Comparison of ENCODE assay signal across 8 mouse cellular contexts in genomic region chr8:84198871-84199270, GRCm38 (mm10). TPM values are rescaled to one million over a fixed set of nuclear protein-coding genes. Genes with fewer than 3 reads are reported as not detected.
A peak's percentile ranks its signal among the peaks of the same experiment; 100 is the strongest.
DNase-seq lines count a peak whose midpoint lies in the region; ATAC-seq and TF ChIP-seq lines count a peak whose summit lies in the region.

No protein-coding gene starts in this region.

- H3K9me3 ChIP-seq in lung, postnatal 0 days (ENCODE audit: low read length) = no peaks in the 10 kb centered on the region
- no peaks in the 10 kb centered on the region for H3K9me3 ChIP-seq in forebrain, embryonic 11.5 days (ENCODE audit: control insufficient read depth, low read length)
- no peaks in the 10 kb centered on the region for H3K9me3 ChIP-seq in limb, embryonic 11.5 days (ENCODE audit: control insufficient read depth, low read length)

- H3K9ac ChIP-seq in lung, postnatal 0 days (replicated peaks; ENCODE audit: low read depth) = no peak overlapping the region
- H3K9ac ChIP-seq in forebrain, embryonic 11.5 days (ENCODE audit: low read length) = no peak overlapping the region; the same call in 1 of the 2 replicates
- no peak overlapping the region; the same call in 1 of the 2 replicates for H3K9ac ChIP-seq in limb, embryonic 11.5 days (ENCODE audit: low read length)

- peaks cover 20% of the 10 kb centered on the region for H3K4me1 ChIP-seq in lung, postnatal 0 days (ENCODE audit: insufficient read depth, low read depth, low read length)
- H3K4me1 ChIP-seq in forebrain, embryonic 11.5 days (replicated peaks; ENCODE audit: control insufficient read depth, insufficient read depth, low read length) = peaks cover 48% of the 10 kb centered on the region
- H3K4me1 ChIP-seq in limb, embryonic 11.5 days (ENCODE audit: control insufficient read depth, insufficient read depth, low read length) = peaks cover 48% of the 10 kb centered on the region
- H3K4me1 ChIP-seq in olfactory bulb, adult 2 months (ENCODE audit: control insufficient read depth, insufficient read depth, low read length) = peaks cover 56% of the 10 kb centered on the region

- peak overlapping the region; percentile 72; the same call in 1 of the 2 replicates for H3K4me2 ChIP-seq in lung, postnatal 0 days (replicated peaks; ENCODE audit: low read depth, low read length)
- H3K4me2 ChIP-seq in forebrain, embryonic 11.5 days (ENCODE audit: low read depth, low read length, severe bottlenecking) = peak overlapping the region; percentile 79
- H3K4me2 ChIP-seq in limb, embryonic 11.5 days (ENCODE audit: low read depth, severe bottlenecking) = peak overlapping the region; percentile 58

- TF ChIP-seq EP300 in lung, postnatal 0 days (IDR thresholded peaks at IDR 0.05) = no peak

- peak overlapping the region; percentile 99 for H3K27ac ChIP-seq in lung, postnatal 0 days (ENCODE audit: low read length)
- peak overlapping the region; percentile 94 for H3K27ac ChIP-seq in forebrain, embryonic 11.5 days (ENCODE audit: low read depth, low read length)
- H3K27ac ChIP-seq in limb, embryonic 11.5 days (replicated peaks; ENCODE audit: low read depth, low read length) = peak overlapping the region; percentile 96
- H3K27ac ChIP-seq in olfactory bulb, adult 2 months (ENCODE audit: insufficient read depth, low read depth, low read length) = peak overlapping the region; percentile 54

- no peak for DNase-seq in lung, postnatal 0 days (ENCODE audit: low spot score)
- DNase-seq in lung, postnatal 25 days (ENCODE audit: low spot score) = no peak
- no peak for DNase-seq in forebrain, embryonic 11.5 days (ENCODE audit: low spot score)
- no peak for DNase-seq in limb, embryonic 11.5 days (ENCODE audit: low spot score)
- no peak for DNase-seq in thymus, postnatal 14 days
- DNase-seq in gastrocnemius, postnatal 4 days (ENCODE audit: low spot score in 2 of 2) = no peak

- no peak overlapping the region for H3K4me3 ChIP-seq in lung, postnatal 0 days (ENCODE audit: low read depth, low read length)
- 0 out of 2 replicates have a peak overlapping the region, but pooled peaks have one; percentile 48 for H3K4me3 ChIP-seq in forebrain, embryonic 11.5 days (ENCODE audit: low read depth, low read length)
- H3K4me3 ChIP-seq in limb, embryonic 11.5 days (ENCODE audit: low read depth, low read length) = no peak overlapping the region
- H3K4me3 ChIP-seq in olfactory bulb, adult 2 months (ENCODE audit: insufficient read depth, low read depth, low read length) = no peak overlapping the region

- TF ChIP-seq POLR2A in olfactory bulb, adult 2 months (IDR thresholded peaks at IDR 0.05; ENCODE audit: insufficient read depth, low read depth, low read length) = no peak

- no peak for ATAC-seq in lung, postnatal 0 days
- ATAC-seq in forebrain, embryonic 11.5 days (replicated peaks; ENCODE audit: low FRiP score) = no peak; the same call in 1 of the 2 replicates
- no peak for ATAC-seq in limb, embryonic 11.5 days (ENCODE audit: insufficient number of reproducible peaks, low FRiP score, low TSS enrichment, low read depth)
- no peak for ATAC-seq in CD4-positive, CD25-positive, alpha-beta regulatory T cell, adult 4 months

- H3K27me3 ChIP-seq in lung, postnatal 0 days (replicated peaks; ENCODE audit: insufficient read depth, low read length) = no peaks in the 10 kb centered on the region
- H3K27me3 ChIP-seq in forebrain, embryonic 11.5 days (ENCODE audit: control insufficient read depth, insufficient read depth, low read length) = no peaks in the 10 kb centered on the region
- no peaks in the 10 kb centered on the region for H3K27me3 ChIP-seq in limb, embryonic 11.5 days (ENCODE audit: control insufficient read depth, insufficient read depth, low read length)

- 28% methylated on average over 4 of the region's 4 CpGs for WGBS in lung, postnatal 0 days
- WGBS in forebrain, embryonic 11.5 days = 14% methylated on average over 4 of the region's 4 CpGs
- WGBS in limb, embryonic 11.5 days = 20% methylated on average over 4 of the region's 4 CpGs
- 49% methylated on average over 4 of the region's 4 CpGs for WGBS in olfactory bulb, adult 2 months

- no peaks in the 10 kb centered on the region for H3K36me3 ChIP-seq in lung, postnatal 0 days (ENCODE audit: insufficient read depth, low read length)
- H3K36me3 ChIP-seq in forebrain, embryonic 11.5 days (ENCODE audit: control insufficient read depth, insufficient read depth, low read length) = no peaks in the 10 kb centered on the region
- 0 out of 2 replicates have a peak, but pooled peaks cover 2% of the 10 kb centered on the region for H3K36me3 ChIP-seq in limb, embryonic 11.5 days (ENCODE audit: control insufficient read depth, insufficient read depth, low read length)

- TF ChIP-seq CTCF in lung, postnatal 0 days (IDR thresholded peaks at IDR 0.05) = no peak
- no peak for TF ChIP-seq CTCF in olfactory bulb, adult 2 months (IDR thresholded peaks at IDR 0.05; ENCODE audit: insufficient read depth, low read depth, low read length)

RNA-seq across cellular contexts. Expression of gene Nanos3, which starts 13.9 kb away (rescaled TPM):
- 1.9 and 3.2 TPM in 2 replicates for polyA plus RNA-seq in lung, postnatal 0 days (2015; fragmentation: Nextera tagmentation; extraction: Ambion mirVana)
- 2.9 and 5.0 TPM in 2 replicates for polyA plus RNA-seq in forebrain, embryonic 11.5 days (2014; fragmentation: Nextera tagmentation; extraction: Ambion mirVana)
- 4.3 and 4.9 TPM in 2 replicates for polyA plus RNA-seq in limb, embryonic 11.5 days (2014; fragmentation: Nextera tagmentation; extraction: Ambion mirVana)
- polyA plus RNA-seq in olfactory bulb, adult 2 months (2012; ENCODE audit: insufficient read depth, insufficient read length, low replicate concordance, missing spikeins) = not detected in 2 replicates
- total RNA-seq in gastrocnemius, postnatal 4 days (2021) = 1 to 10 TPM; 2.5 to 3.3 TPM
- under 1 TPM in 1 of 2 experiments, not detected in 1; 0.81 TPM for polyA plus RNA-seq in CD4-positive, CD25-positive, alpha-beta regulatory T cell, adult 4 months (2017; shearing (Covaris generic))

RNA-seq across cellular contexts. Expression of gene Zswim4, which starts 38.0 kb away (rescaled TPM):
- polyA plus RNA-seq in lung, postnatal 0 days (2015; fragmentation: Nextera tagmentation; extraction: Ambion mirVana) = 7.8 and 8.4 TPM in 2 replicates
- 34.7 and 37.1 TPM in 2 replicates for polyA plus RNA-seq in forebrain, embryonic 11.5 days (2014; fragmentation: Nextera tagmentation; extraction: Ambion mirVana)
- polyA plus RNA-seq in limb, embryonic 11.5 days (2014; fragmentation: Nextera tagmentation; extraction: Ambion mirVana) = 23.9 and 24.5 TPM in 2 replicates
- polyA plus RNA-seq in olfactory bulb, adult 2 months (2012; ENCODE audit: insufficient read depth, insufficient read length, low replicate concordance, missing spikeins) = 65.7 TPM in 1 of 2 replicates, not detected in the other
- total RNA-seq in gastrocnemius, postnatal 4 days (2021) = 1 to 10 TPM; 9.5 to 9.8 TPM
- 1 to 10 TPM; 3.3 to 4.3 TPM for polyA plus RNA-seq in CD4-positive, CD25-positive, alpha-beta regulatory T cell, adult 4 months (2017; shearing (Covaris generic))

RNA-seq across cellular contexts. Expression of gene D8Ertd738e, which starts 50.6 kb away (rescaled TPM):
- 302 and 339 TPM in 2 replicates for polyA plus RNA-seq in lung, postnatal 0 days (2015; fragmentation: Nextera tagmentation; extraction: Ambion mirVana)
- polyA plus RNA-seq in forebrain, embryonic 11.5 days (2014; fragmentation: Nextera tagmentation; extraction: Ambion mirVana) = 277 and 303 TPM in 2 replicates
- polyA plus RNA-seq in limb, embryonic 11.5 days (2014; fragmentation: Nextera tagmentation; extraction: Ambion mirVana) = 361 and 375 TPM in 2 replicates
- not detected in 2 replicates for polyA plus RNA-seq in olfactory bulb, adult 2 months (2012; ENCODE audit: insufficient read depth, insufficient read length, low replicate concordance, missing spikeins)
- total RNA-seq in gastrocnemius, postnatal 4 days (2021) = 100 to 1,000 TPM; 197 to 218 TPM
- polyA plus RNA-seq in CD4-positive, CD25-positive, alpha-beta regulatory T cell, adult 4 months (2017; shearing (Covaris generic)) = 100 to 1,000 TPM; 365 to 370 TPM

RNA-seq across cellular contexts. Expression of gene 4930432K21Rik, which starts 51.0 kb away (rescaled TPM):
- 0.80 and 1.0 TPM in 2 replicates for polyA plus RNA-seq in lung, postnatal 0 days (2015; fragmentation: Nextera tagmentation; extraction: Ambion mirVana)
- 1.2 and 1.5 TPM in 2 replicates for polyA plus RNA-seq in forebrain, embryonic 11.5 days (2014; fragmentation: Nextera tagmentation; extraction: Ambion mirVana)
- polyA plus RNA-seq in limb, embryonic 11.5 days (2014; fragmentation: Nextera tagmentation; extraction: Ambion mirVana) = 0.61 and 0.89 TPM in 2 replicates
- not detected in 2 replicates for polyA plus RNA-seq in olfactory bulb, adult 2 months (2012; ENCODE audit: insufficient read depth, insufficient read length, low replicate concordance, missing spikeins)
- total RNA-seq in gastrocnemius, postnatal 4 days (2021) = 1 to 10 TPM; 1.4 to 1.9 TPM
- 1 to 10 TPM; 1.1 to 3.2 TPM for polyA plus RNA-seq in CD4-positive, CD25-positive, alpha-beta regulatory T cell, adult 4 months (2017; shearing (Covaris generic))

RNA-seq across cellular contexts. Expression of gene Cc2d1a, which starts 51.1 kb away (rescaled TPM):
- polyA plus RNA-seq in lung, postnatal 0 days (2015; fragmentation: Nextera tagmentation; extraction: Ambion mirVana) = 15.6 and 16.3 TPM in 2 replicates
- polyA plus RNA-seq in forebrain, embryonic 11.5 days (2014; fragmentation: Nextera tagmentation; extraction: Ambion mirVana) = 16.0 and 17.1 TPM in 2 replicates
- 15.2 and 15.7 TPM in 2 replicates for polyA plus RNA-seq in limb, embryonic 11.5 days (2014; fragmentation: Nextera tagmentation; extraction: Ambion mirVana)
- polyA plus RNA-seq in olfactory bulb, adult 2 months (2012; ENCODE audit: insufficient read depth, insufficient read length, low replicate concordance, missing spikeins) = not detected in 2 replicates
- total RNA-seq in gastrocnemius, postnatal 4 days (2021) = 10 to 100 TPM; 18.2 to 21.8 TPM
- polyA plus RNA-seq in CD4-positive, CD25-positive, alpha-beta regulatory T cell, adult 4 months (2017; shearing (Covaris generic)) = 10 to 100 TPM; 12.7 to 19.2 TPM

Comparison
In these comparisons a context has a peak if more than half of its experiments do, and no peak if none do; other contexts are left out.
1. RNA of gene D8Ertd738e, which starts 50.6 kb away (polyA plus RNA-seq): 361 to 375 TPM in limb, embryonic 11.5 days, 365 to 370 TPM in CD4-positive, CD25-positive, alpha-beta regulatory T cell, adult 4 months, 302 to 339 TPM in lung, postnatal 0 days and 277 to 303 TPM in forebrain, embryonic 11.5 days; not detected in olfactory bulb, adult 2 months; every median in the first group is over 100 times any median in the second.
2. Peak in every context shown above with its lines, with median percentiles within 50 percentile points of each other: H3K27ac ChIP-seq and H3K4me2 ChIP-seq.